Mouse (Mus musculus) testis, postnatal 10 days (tissue): ENCODE measurements at regions not wholly inside any gene's neighbourhood (a gene's known extent, or its start where the extent isn't known, plus 50 kb on each side); places are given as distances from the start of the nearest gene placed in this dataset.
"Not testable (repeated sequence)": the region's sequence is repeated elsewhere in the genome, so short reads cannot be mapped to it uniquely, and the experiment has no call there.

Source experiments
- DNase-seq: peaks from one replicate; pipeline ENCODE4 v3.0.0; 2021; ENCODE audit warnings: low spot score

DNA sequence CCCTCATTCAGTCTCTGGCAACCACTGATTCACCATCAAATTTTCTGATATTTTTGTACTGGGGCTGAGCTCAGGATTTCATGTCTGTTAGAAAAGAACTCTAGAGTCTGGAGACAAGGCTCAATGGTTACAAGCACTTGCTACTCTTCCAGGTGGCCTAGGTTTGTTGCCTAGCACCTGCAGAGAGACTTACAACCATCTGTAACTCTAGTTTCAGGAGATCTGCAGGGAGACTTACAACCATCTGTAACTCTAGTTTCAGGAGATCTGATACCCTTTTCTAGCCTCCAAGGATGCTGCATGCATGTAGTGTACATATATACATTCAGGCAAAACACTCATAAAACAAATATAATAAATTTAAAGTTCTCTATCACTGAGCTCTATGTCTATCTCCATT, 166.1 kb downstream of the Akr1d1 start:
- no peak for DNase-seq

DNA sequence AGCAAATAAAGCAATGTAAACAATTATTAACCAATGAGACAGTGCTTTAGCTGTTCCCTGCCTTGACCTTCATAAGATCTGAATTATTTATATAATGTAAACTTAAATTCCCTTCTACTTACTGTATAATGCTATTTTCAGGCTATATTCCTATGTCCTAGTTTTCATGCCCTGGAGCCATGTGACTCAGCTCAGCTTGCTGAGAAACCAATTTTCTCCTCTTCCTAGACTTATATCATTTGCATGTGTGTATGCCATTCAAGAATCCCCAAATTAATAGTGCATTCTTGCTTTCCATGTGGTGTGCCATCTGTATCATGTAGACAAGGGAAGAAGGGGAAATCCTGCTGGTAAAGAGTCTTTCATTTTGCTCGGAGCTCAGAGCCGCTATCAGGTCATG, 166.7 kb upstream of the Trim24 start:
- no peak for DNase-seq

DNA sequence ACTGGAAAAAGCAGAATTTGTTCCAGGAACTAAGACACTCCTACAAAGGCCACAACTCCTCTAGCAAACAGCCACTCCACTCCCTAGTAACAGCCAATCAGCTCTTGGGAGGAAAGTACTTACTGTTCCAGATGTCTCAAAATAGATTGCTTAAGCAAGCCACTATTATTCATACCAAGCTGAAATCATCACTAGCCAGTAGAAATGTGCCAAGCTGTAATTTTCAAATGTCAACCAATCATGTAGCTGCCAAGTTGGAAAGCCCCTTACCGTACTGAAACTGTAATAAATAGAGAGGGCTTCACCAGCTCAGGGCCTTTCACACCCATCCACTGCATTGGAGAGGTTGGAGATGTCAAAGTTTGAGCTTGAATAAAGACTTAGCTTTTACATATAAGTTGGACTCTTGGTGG, 164.9 kb upstream of the Trim24 start:
- DNase-seq, result no peak

DNA sequence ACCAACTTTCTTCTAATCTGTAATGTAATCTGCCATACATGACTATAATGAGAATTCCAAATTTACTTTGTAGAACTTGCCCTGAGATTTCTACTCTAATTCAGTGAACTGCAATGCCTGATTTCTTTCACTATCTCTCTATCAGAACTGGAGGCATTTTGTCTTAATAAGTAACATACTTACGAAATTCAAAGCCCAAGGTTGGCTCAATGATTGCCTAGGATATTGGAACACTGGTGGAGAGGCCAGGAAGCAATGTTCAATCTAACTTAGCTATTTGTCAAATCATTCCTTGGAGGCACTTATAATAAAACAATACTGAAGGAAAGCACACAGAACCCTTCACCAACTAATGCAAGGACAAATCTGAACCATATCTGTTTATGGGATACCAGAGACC, 162.9 kb upstream of the Trim24 start:
- DNase-seq, result not testable (repeated sequence)

DNA sequence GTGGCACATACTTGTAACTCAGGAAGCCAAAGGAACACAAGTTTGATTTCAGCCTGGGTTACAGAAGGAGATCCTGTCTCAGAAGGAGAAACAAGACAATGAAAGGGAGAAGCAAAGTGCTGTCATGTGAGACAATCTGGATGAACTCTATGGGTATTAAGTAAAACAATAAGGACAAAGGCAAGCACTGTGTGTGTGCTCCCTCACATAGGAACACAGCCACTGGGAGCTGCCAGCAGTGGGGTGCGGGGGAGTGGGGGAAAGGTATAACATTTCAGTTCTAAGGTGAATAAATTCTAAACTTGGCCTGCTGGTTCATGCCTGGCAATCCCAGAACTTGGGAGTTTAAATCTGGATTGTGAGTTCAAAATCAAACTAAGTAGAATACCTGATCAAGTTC, 158.8 kb upstream of the Trim24 start:
- DNase-seq, result no peak

DNA sequence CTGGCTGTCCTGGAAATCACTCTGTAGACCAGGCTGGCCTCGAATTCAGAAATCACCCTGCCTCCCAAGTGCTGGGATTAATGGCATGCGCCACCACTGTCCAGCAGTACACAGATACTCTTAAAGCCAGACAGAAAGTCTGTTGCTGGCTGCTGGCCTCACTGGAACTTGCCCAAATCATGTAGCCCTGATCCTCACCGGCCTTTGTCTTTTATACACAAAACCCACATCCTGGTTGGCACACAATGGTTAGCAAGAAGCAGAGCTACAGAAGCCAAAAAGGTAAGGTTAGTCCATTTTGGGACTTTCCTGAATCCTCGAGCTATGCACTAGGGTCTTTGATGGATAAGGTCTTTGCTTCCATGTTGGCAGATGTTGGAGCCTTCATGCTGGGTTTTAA, 157.2 kb upstream of the Trim24 start:
- DNase-seq, result no peak

DNA sequence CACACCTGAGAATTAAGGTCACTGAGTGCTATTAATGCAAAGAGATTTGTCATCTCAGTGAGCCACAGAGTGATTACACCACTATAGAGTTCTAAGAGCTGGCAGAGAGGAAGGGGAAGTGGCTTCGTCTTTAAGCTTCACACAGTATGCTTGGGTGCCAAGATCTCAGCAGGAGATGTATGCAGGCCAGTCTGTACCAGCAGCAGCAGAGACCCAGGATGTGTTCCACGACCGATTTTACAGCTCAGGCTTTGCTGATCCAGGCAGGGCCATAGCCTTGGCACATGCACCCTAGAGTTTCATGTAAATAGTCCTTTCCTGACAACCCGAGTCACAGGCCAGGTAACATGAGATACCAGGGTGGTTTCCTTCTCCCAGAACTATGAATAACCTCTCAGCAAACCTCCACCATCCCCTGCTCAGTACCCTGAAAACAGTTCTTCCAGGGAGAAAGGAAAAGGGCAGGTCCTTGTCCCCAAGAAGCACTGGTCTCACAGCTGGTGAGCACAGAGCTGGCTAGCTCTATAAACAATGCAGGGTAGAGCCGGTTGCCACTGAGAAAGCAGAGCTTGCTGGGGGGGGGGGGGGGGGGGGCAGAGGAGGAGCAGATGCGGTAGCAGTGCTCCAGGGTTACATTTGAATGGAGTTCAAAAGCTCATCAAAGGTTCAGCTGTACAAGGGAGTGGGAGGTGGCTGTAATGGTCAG, 156.2 kb upstream of the Trim24 start:
- DNase-seq, result no peak

DNA sequence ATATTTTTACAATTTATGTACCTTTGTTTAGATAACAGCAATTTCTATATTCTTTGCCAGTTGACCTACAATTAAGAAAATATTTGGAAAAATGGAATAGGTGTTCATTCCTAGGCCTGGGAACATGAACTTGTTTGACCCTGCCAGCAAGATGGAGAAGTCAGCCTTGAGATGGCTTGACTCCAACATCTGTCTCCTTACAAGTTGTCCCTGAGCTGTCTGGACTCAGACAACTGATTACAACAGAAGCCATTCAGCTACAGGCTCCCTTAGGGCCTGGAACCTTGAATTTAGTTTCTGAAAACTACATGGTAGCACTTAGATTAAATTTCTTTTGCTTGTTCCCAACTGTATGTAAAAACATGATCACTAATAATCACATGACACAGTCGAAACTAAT, 148.9 kb upstream of the Trim24 start:
- no peak for DNase-seq

DNA sequence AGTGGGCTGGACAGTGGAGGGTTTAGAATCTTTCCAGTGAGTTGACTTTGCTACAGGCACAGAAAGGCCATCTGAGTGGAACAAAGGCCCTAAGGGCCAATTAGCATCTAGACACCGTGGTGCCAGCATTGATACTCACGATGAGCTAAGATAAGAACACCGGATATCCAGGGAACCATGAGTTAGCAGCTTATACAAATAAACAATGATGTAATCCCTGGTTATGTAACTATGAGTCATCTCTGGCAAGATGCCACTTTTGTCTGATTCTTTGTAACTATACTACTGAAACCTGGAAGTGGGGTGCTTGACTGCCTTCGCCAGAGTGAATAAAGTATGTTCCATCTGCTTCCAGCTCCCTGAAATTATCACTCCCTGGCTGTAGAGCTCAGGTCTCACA, 147.3 kb upstream of the Trim24 start:
- no peak for DNase-seq

DNA sequence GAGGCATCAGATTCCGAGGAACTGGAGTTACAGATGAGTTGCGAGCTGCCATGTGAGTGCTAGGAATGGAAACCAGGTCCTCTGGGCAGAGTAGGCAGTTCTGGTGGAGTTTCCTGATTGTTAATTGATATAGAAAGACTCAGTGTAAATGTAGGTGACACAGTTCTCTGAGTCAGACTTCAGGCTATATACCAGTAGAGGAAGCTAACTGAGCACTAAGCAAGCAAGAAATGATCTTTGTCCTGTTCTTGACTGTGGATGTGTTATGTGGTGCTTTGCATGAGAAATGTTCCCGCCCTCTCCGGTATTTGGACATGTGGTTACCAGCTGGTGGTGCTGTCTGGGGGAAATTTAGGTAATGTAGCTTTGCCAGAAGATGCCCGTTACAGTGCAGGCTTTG, 146.4 kb upstream of the Trim24 start:
- no peak for DNase-seq

DNA sequence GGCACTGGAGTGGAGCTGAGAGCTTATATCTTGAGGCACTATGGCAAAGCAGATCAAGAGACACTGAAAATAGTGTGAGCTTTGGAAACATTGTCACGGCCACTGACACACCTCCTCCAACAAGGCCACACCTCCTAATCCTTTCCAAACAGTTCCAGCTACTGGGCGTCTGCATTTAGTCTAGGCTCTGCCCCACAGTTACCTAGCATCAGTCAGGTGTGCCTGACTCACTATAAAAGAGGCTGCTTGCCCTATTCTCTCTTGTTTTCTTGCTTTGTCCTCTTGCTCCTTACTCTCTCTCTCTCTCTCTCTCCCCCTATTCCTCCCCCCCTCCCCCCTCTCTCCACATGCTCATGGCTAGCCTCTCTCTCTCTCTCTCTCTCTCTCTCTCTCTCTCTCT, 142.0 kb upstream of the Trim24 start:
- DNase-seq, result no peak

DNA sequence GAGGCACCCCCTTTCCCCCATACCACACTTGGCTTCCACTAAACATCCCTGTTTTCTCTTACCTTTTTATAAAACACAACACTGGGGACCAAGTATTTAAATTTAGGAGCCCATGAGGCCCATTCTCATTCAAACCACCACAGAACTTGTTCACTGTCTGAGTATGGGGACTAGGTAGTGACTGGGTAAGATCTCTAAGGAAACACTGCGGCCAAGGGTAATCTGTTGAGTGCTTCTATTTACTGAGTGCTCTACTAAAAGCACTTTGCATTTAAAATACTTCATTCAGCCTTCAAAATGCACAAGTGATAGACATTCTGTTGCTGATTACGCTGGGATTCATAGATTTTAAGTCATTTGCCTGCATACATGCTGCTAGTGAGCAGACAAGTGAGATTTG, 141.4 kb upstream of the Trim24 start:
- no peak for DNase-seq

DNA sequence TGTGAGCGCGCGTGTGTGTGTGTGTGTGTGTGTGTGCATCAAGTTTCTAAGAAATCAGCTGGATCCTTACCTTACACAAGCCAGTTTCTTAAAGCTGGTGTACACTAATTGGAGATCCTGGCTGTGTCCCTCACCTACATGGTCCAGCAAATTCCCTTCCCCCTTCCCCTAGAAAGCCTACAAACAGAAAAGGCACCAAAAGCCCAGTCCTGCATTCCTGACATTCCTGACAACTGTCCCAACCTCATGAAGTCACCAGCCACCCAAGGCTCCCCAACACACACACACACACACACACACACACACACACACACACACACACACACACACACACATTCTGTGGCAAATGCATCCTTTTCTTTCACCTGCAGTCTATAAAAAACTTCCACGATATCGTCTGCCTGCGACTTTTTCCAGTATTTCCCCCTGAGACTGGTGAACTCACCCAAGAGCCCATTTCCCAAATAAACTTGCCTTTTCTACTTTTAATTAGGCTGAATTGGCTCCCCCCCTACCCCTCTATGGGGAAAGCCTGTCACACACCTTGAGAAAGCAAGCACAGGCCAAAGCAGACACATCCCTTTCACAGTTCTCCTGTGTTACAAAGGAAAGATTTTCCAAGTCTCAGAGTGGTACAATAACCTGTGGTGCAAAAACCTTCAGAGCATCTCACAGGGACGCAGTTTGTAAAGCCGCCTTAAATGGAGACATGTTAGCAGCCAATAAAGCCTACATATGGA, 139.9 kb upstream of the Trim24 start:
- no peak for DNase-seq

DNA sequence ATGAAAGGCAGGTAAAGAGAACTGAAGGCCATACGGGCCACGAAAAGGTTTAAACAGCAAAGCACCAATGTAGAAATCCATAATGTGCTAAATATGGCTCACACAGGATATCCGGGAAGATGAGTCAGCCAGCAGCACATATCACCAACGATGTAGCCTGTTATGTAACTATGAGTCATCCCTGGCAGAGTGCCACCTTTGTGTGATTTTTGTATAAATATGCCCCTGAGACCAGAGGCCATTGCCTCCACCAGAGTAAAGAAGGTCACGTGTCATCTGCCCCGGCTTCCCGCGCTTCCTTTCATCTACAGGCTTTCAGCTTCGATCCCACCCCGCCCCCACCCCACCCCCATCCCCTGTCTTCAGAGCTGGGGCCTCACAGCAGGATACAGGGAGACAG, 138.2 kb upstream of the Trim24 start:
- peak; percentile 81 for DNase-seq

DNA sequence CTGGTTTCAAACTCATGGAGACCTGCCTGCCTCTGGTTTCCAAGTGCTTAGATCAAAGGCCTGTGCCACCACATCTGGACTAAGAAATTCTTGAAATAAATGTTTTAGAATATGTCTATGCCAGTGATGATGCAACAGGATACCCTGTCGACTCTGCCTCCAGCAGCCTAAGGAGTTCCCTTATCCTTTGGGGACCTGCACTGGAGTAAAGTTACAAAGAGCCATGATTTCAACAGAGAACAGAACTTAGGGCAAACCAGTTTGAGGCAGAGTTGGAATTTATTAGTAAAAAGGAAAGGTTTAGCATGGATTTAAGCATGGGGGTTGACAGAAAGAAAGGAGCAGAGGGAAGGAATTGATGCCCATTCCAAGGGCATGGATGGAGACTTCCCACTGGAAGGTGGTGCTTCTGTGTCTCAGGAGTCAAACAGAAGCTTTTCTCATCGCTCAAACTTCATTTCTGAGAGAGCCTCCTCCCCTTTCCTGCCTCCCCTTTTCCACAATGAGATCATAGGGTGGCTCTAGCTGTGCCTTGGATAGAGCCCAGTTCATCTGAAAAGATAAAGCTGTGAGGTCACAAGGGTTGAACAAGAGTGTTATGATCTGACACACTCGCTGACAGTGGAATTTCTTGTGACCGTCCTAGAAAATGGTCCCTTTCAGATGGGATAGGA, 135.2 kb upstream of the Trim24 start:
- DNase-seq, result no peak

DNA sequence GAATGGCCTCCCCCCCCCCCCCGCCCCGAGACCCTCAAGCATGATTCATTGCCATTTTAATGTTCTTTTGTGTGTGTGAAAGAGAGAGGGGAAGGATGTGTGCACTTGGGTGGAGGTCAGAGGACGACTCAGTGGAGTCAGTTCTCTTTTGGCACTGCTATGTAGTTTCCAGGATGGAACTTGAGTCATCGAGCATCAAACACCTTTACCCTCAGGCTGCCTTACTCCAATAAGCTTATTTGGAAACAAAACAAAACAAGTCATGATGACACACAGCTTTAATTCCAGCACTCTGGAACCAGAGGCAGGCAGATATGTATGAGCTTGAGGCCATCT, 134.7 kb upstream of the Trim24 start:
- DNase-seq, result no peak

DNA sequence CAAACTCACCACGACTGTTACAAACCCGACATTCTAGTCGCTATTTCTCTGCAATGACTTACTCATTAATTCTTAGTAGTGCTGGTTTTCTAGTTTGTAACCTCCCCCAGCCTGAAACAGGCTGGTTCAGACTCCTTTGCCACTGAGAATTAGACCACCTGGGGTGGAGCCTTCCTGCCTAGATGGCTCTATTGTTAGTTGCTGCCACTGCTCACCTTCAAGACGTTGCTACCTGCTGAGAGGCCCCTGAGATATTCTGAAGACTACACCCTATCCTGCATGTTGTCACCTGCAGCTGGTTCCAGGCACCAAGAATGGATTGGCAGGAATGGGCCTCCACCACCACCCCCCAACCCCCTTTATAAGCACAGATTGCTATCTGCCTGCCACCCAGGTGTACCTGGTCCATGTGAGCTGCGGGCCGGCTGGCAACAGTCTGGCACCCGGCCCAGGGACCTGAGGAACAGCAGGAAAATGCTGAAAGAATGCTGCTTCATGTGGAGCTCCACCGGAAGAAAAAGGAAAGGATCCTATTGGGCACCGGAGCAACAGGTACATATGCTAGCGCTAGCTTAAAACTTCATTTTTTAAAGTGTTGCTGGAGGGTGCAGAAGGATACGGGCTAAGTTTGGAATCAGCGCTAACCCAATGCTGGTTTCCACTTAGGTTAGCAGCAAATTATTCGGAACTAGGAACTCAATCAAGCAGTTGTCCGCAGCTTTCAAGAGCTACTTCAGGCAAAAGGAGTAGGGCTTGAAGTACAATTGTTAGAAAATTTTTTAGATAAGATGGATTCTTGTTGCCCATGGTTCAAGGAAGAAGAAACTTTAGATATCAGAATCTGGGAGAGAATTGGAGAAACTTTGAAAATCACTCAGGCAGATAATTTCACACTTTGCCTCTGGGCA, 129.4 kb upstream of the Trim24 start:
- DNase-seq, result peak; percentile 54

DNA sequence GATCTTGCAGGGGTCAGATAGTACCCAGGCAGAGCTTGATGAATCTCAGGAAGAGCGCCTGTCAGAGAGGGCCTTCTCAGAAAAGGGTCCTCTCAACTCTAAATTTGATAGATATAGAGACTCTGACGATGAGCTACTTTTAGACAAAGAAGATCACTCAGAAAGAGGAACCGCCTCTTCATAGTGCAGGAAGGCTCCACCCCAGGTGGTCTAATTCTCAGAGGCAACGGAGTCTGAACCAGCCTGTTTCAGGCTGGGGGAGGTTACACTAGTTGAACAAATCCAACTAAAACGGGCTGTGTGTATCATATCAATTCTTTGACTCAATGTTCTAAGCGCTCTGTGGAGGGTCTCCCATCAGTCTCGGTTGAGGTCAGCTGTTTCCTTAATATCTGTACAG, 128.7 kb upstream of the Trim24 start:
- not testable (repeated sequence) for DNase-seq

DNA sequence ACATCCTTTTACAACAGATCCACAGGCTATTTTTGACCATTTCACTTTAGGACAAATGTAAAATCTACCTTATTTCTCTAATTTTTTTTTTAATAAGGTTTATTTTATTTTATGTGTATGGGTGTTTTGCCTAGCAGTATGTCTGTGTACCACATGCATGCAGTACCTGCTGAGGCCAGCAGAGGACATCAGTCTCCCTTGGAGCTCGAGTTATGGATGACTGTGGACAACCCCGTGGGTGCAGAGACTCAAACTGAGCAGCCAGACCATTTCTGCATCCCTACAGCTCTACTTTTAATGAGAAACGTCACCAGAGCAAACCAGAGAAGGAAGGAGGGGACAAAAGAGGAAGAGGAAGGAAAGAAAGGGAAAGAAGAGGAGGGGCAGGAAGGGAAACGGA, 125.9 kb upstream of the Trim24 start:
- DNase-seq, result peak; percentile 52

DNA sequence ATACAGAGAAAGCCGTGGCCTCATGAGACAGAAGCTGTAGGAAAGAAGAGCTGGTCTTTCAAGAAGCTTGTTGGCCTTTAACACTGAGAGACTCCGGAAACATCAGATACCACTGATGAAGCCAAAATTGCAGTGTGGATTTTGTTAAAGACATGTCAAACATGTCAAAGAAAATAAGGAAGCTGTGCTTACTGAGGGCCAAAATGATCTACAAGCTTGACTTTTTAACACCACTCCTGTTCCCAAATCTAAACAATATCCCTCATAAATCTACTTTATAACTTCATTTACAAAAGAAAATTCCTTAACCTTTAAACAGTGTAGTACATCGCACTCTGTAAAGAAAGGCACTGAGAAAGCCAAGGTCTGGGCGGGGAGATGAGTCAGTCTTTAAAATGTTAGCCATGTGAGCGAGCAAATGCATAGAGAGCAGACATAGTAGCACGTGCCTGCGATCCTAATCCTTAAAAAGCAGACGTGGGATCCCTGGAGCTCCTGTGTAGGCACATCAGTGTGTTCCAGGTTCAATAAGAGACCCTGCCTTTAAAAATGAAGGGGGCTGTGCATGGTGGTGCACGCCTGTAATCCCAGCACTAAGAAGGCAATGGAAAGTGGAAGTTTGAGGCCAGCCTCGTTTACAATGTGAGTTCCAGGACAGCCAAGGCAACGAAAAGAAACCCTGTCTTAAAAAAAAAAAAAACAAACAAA, 125.1 kb upstream of the Trim24 start:
- peak; percentile 20 for DNase-seq

DNA sequence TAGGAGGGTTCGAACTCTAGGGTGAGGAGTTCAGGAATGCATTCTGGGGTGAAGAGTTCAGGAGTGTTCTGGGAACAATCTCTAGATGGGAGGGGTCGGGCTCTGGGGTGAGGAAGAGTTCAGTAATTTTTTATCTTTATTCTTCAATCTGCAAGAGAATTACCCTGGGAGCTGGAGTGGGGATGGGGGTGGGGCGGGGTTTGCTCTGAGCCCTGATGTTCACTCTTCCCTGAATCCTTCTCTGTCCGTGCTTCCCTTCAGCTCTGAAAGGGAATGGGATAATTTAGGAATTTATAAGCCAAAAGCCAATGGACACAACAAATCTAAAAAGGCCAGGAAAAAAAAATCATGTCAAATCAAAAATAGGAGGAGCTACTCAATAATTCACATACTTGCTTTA, 122.8 kb upstream of the Trim24 start:
- peak; percentile 19 for DNase-seq
